ENCODE assay signal across 9 mouse cellular contexts in genomic region chr15:95848493-95849064, GRCm38 (mm10). TPM values are rescaled to one million over a fixed set of nuclear protein-coding genes. Genes with fewer than 3 reads are reported as not detected.
DNase-seq lines count a peak whose midpoint lies in the region; ATAC-seq lines count a peak whose summit lies in the region.
"Had no signal": no experiment of that assay in that cellular context is flagged by ENCODE, and none has a peak within 500 bp of the region (broad histone marks: within the 10 kb centered on the region; RNA-seq: fewer than 3 reads in every experiment).

No protein-coding gene starts in this region.

- no peak overlapping the region for H3K4me2 ChIP-seq in lung, embryonic 15.5 days
- H3K4me2 ChIP-seq: heart, embryonic 13.5 days had no signal

- H3K9ac ChIP-seq in lung, embryonic 15.5 days: no peak overlapping the region
- H3K9ac ChIP-seq: heart, embryonic 13.5 days had no signal

- ATAC-seq in lung, embryonic 15.5 days (ENCODE audit: borderline replicate concordance, extremely low read depth, low FRiP score, low TSS enrichment): no peak

- DNase-seq in lung, postnatal 4 days: no peak
- peak; percentile 12 for DNase-seq in c-Kit-negative CD71-positive TER-119-positive erythroid progenitor cells, embryonic 14.5 days (ENCODE audit: low read depth, low spot score)
- peak; percentile 65 for DNase-seq in kidney, postnatal 10 days
- peak; percentile 55 to 71 for DNase-seq in spleen, postnatal 14 days (ENCODE audit: low spot score in 2 of 2)
- DNase-seq in ovary, postnatal 10 days (ENCODE audit: low spot score): no peak
- no peak for DNase-seq in neural tube, embryonic 10.5 days (ENCODE audit: extremely low spot score, low spot score)
- no peak for DNase-seq in right cerebral cortex, postnatal 4 days

- H3K27me3 ChIP-seq in lung, embryonic 15.5 days: no peaks in the 10 kb centered on the region
- H3K27me3 ChIP-seq: heart, embryonic 13.5 days had no signal

- H3K4me3 ChIP-seq in lung, embryonic 15.5 days: no peak overlapping the region
- H3K4me3 ChIP-seq: heart, embryonic 13.5 days had no signal

- peaks cover 27% of the 10 kb centered on the region for H3K4me1 ChIP-seq in lung, embryonic 15.5 days

- no peaks in the 10 kb centered on the region for H3K9me3 ChIP-seq in lung, embryonic 15.5 days
- H3K9me3 ChIP-seq: heart, embryonic 13.5 days had no signal

- WGBS in lung, embryonic 15.5 days: 42% methylated on average over 6 of the region's 6 CpGs

- H3K27ac ChIP-seq in lung, embryonic 15.5 days: peak overlapping the region; percentile 24; the same call in 1 of the 2 replicates
- H3K27ac ChIP-seq: heart, embryonic 13.5 days had no signal

- no peaks in the 10 kb centered on the region for H3K36me3 ChIP-seq in lung, embryonic 15.5 days
- H3K36me3 ChIP-seq: heart, embryonic 13.5 days had no signal

RNA-seq across cellular contexts. Expression of gene Ano6, which starts 57.9 kb away (rescaled TPM):
- polyA plus RNA-seq in lung, embryonic 15.5 days (2015; fragmentation: Nextera tagmentation; extraction: Ambion mirVana): 39.5 and 44.0 TPM in 2 replicates

Comparison
In these comparisons a context has a peak if more than half of its experiments do, and no peak if none do; other contexts are left out.
1. DNase-seq: peak in c-Kit-negative CD71-positive TER-119-positive erythroid progenitor cells, embryonic 14.5 days (single experiment), kidney, postnatal 10 days (single experiment) and spleen, postnatal 14 days (2 of 2); none in lung, postnatal 4 days (0 of 2), ovary, postnatal 10 days (single experiment), neural tube, embryonic 10.5 days (single experiment) and right cerebral cortex, postnatal 4 days (single experiment).